Mouse (Mus musculus) kidney, adult 2 months (tissue): ENCODE results near the gene Zpld1.

ENCODE experiments used
- CTCF ChIP-seq: fragments of 200-500 bp; conservative IDR thresholded peaks from 2 replicates; pipeline ENCODE4 v1.5.1; 2011; ENCODE audit warnings: low read depth, mild to moderate bottlenecking, control low read depth, low read length, moderate library complexity, mixed read lengths; ENCODE audit not compliant: insufficient read depth, insufficient read length
- POLR2A ChIP-seq: fragments of 200-500 bp; IDR thresholded peaks from one replicate; pipeline ENCODE4 v1.6.1; 2011; ENCODE audit warnings: low read depth, low read length, control low read depth

- TF ChIP-seq CTCF (no peak), POLR2A (no peak)
These were observed 15.1 kb downstream of the Zpld1 start for GRCm38 (mm10) chr16:55282696-55283095.
